Mouse (Mus musculus): ENCODE measurements around the gene Lhfpl4.

GRCm38 (mm10) chr6:113237542-113238270 is 42.5 kb upstream of the Lhfpl4 start, which contains the start of gene Mtmr14:
- TF ChIP-seq POLR2A (IDR thresholded peaks at IDR 0.05; ENCODE audit: insufficient read depth, low read depth, low read length) (peak; percentile 71), CTCF (IDR thresholded peaks at IDR 0.05) (no peak), EP300 (IDR thresholded peaks at IDR 0.05; ENCODE audit: insufficient read depth, low read depth, low read length) (peak; percentile 51; the same call in 1 of the 2 replicates)
